Mouse (Mus musculus) megakaryocyte, embryonic 14.5 days (primary cell): ENCODE data around the gene Lurap1.

Experiments used
- FLI1 ChIP-seq: IDR thresholded peaks from 2 replicates; pipeline ENCODE4 v1.6.1; 2012; ENCODE audit warnings: low read length, inconsistent platforms, mixed read lengths
- GATA1 ChIP-seq: IDR thresholded peaks from 3 replicates; pipeline ENCODE4 v1.6.1; 2012; ENCODE audit warnings: mixed read lengths, low read length, inconsistent platforms, borderline replicate concordance

DNA sequence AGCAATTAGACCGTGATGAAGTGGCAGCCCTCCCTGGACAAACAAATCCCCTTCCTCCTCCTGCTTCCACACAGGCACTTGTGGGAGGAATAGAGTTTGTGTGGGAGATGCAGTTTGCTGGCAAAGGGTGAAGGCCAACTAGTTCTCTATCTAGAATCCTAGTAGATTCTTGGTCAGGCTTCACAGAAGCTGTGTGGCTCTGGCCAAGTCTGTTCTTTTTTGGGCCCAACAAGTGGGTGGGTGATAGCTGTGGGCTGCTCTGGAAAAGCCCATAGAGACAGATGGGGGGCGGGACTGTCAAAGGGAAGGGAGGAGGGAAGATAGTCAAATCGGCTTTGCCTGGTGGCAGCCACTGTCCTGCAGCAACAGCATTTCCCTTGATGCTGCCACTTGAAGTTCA lies 9.6 kb upstream of the Lurap1 start:
- TF ChIP-seq FLI1: no peak
- no peak for TF ChIP-seq GATA1
